Mouse (Mus musculus): Measurements from ENCODE around the gene Ssbp4. TPM values are rescaled to one million over a fixed set of nuclear protein-coding genes. Genes with fewer than 3 reads are reported as not detected.

The Ssbp4 gene
- polyA plus RNA-seq (2017; shearing (Covaris generic)), result 113 TPM

DNA sequence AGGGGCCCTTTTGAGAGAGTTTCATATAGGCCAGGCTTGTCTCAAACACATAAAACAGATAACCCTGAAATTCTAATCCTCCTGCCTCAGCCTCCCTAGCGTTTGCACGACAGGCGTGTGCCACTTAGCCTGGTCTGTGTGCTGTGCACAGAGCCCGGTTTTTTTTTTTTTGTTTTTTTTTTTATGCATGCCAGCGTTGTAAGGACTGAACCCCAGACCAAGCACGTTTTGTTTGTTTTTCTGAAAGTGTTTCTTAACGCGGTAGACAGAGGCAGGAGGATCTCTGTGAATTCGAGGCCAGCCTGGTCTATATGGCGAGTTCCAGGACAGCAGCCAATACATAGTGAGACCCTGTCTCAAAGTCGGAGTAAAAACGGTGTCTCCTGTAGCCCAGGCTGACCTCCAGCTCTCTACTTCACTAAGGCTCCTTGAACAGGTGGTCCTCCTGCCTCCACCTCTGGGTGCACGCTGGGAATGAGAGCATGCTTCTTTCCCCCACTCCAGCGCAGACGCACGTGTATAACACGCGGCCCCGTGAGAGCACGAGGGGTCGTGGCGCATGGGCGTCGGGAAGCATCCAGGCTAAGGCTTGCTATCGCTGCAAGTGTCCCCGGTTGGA is at the start of gene Ssbp4:
Ssbp4 (minus strand) TSS at position 124 of the 619 bp plus-strand sequence.

DNA sequence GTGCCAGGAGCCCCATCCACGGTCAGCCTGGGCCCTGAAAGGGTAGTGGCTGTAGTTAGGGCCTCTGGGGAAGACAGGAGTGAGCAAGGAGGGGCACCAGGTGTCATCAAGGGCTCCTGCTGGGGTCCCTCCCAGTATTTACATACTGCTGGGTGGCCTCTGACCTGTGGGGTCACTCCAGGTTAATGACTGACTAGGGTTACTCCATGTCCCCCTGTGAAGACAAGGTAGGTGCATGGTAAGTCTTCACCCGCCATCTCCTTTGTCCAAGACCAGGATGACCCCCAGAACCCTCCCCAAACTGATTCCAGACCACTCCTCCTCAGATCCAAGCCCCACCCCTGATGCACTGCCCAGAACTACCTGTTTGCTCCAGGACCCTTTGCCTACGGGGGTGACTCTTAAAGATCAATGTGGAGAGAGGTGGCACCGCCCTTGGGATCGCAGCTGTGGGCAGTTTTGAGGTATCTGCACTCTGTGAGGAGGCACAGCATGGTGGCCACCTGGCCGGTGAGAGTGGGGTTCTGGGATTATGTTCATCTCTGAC is 23.7 kb upstream of the Ssbp4 start, which contains the start of gene Gdf15:
Gdf15 (minus strand) TSS at position 111 of the 547 bp plus-strand sequence.

DNA sequence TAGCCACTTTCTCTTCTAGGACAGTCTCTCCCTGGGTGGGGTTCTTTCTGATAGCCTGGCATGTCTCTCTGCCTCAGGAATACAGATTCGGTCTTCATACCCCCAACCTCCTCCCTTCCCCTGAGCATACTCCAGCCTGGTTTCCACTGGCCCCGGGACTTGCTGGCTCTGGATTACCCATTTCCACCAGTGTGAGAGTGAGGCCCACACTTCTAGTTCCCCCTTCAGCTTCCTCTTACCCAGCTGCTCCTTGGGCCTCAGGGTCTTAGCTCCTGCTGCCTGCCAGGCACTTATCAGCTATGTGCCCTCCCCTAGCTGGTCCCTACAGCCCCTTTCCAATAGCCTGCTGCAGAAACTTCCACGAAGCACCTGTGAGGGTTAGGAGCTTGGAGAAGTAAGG is 7.2 kb upstream of the Ssbp4 start, which contains the start of gene Lrrc25:
Lrrc25 (plus strand) TSS at position 262 of the 400 bp plus-strand sequence.

DNA sequence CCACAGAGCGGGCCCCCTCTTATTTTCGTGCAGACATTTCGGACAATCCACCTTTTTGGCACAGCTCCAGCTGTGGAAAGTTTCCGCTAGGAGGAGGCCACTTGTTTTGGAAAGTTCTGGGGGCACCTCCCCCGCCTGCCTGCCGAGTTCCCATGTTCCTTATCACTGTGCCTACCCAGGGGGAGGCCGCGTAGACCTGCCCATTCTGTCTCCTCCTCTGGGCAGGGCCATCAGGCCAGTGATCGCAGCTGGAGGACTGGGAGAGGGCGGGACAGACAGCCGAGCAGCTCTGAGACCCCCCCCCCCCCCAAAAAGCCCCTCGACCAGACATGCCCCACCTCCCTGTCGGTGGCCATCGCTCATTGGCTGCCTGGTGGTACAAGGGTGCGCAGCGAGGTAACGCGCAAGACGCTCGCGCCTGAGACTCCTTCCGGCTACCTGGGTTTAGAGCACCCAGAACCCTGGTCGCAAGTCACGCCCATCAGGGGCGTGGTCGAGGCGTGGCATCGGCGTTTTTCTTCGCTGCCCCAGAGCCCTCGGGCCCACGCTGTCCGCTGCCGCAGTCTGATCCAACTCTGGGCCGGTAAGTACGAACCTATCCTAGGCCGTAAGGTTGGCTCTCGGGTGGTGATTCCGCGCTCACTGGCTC is 14.6 kb downstream of the Ssbp4 start, which contains the start of gene Isyna1:
Isyna1 (plus strand) TSS at position 413 of the 649 bp plus-strand sequence.

Other genes starting within 250 kb of the Ssbp4 start
- gene Comp, start 235.3 kb downstream of the Ssbp4 start, polyA plus RNA-seq (2017; shearing (Covaris generic)), result 1.2 TPM
- 11.2 TPM for gene Crtc1, start 169.3 kb downstream of the Ssbp4 start, polyA plus RNA-seq (2017; shearing (Covaris generic))
- gene Klhl26, start 131.9 kb downstream of the Ssbp4 start, polyA plus RNA-seq (2017; shearing (Covaris generic)), result 11.5 TPM
- gene Tmem59l, start 121.5 kb downstream of the Ssbp4 start, polyA plus RNA-seq (2017; shearing (Covaris generic)), result not detected
- not detected for gene Crlf1, start 115.7 kb downstream of the Ssbp4 start, polyA plus RNA-seq (2017; shearing (Covaris generic))
- gene Rex1bd, start 102.1 kb downstream of the Ssbp4 start, polyA plus RNA-seq (2017; shearing (Covaris generic)), result 64.7 TPM
- 1,340 TPM for gene Uba52, start 98.1 kb downstream of the Ssbp4 start, polyA plus RNA-seq (2017; shearing (Covaris generic))
- gene Fkbp8, start 81.1 kb downstream of the Ssbp4 start, polyA plus RNA-seq (2017; shearing (Covaris generic)), result 349 TPM
- 64.6 TPM for gene Kxd1, start 80.9 kb downstream of the Ssbp4 start, polyA plus RNA-seq (2017; shearing (Covaris generic))
- 37.6 TPM for gene Ell, start 69.4 kb downstream of the Ssbp4 start, polyA plus RNA-seq (2017; shearing (Covaris generic))
- gene Isyna1, start 14.5 kb downstream of the Ssbp4 start, polyA plus RNA-seq (2017; shearing (Covaris generic)), result 84.8 TPM
- gene Lrrc25, start 7.3 kb upstream of the Ssbp4 start, polyA plus RNA-seq (2017; shearing (Covaris generic)), result 0.26 TPM
- not detected for gene Gdf15, start 23.6 kb upstream of the Ssbp4 start, polyA plus RNA-seq (2017; shearing (Covaris generic))
- 1.1 TPM for gene Pgpep1, start 51.5 kb upstream of the Ssbp4 start, polyA plus RNA-seq (2017; shearing (Covaris generic))
- 250 TPM for gene Lsm4, start 64.4 kb upstream of the Ssbp4 start, polyA plus RNA-seq (2017; shearing (Covaris generic))
- 1,956 TPM for gene Jund, start 90.1 kb upstream of the Ssbp4 start, polyA plus RNA-seq (2017; shearing (Covaris generic))
- 0.11 TPM for gene Iqcn, start 94.6 kb upstream of the Ssbp4 start, polyA plus RNA-seq (2017; shearing (Covaris generic))
- not detected for gene Gm3336, start 109.7 kb upstream of the Ssbp4 start, polyA plus RNA-seq (2017; shearing (Covaris generic))
- not detected for gene Pde4c, start 114.8 kb upstream of the Ssbp4 start, polyA plus RNA-seq (2017; shearing (Covaris generic))
- 2.3 TPM for gene Rab3a, start 145.8 kb upstream of the Ssbp4 start, polyA plus RNA-seq (2017; shearing (Covaris generic))
- 35.0 TPM for gene Mpv17l2, start 152.1 kb upstream of the Ssbp4 start, polyA plus RNA-seq (2017; shearing (Covaris generic))
- 19.7 TPM for gene Pik3r2, start 167.8 kb upstream of the Ssbp4 start, polyA plus RNA-seq (2017; shearing (Covaris generic))
- gene Mast3, start 196.2 kb upstream of the Ssbp4 start, polyA plus RNA-seq (2017; shearing (Covaris generic)), result 102 TPM
- gene Il12rb1, start 199.6 kb upstream of the Ssbp4 start, polyA plus RNA-seq (2017; shearing (Covaris generic)), result 29.0 TPM
- gene Arrdc2, start 230.8 kb upstream of the Ssbp4 start, polyA plus RNA-seq (2017; shearing (Covaris generic)), result 27.6 TPM